Mouse (Mus musculus): ENCODE results near the gene Tbce. TPM values are rescaled to one million over a fixed set of nuclear protein-coding genes. Genes with fewer than 3 reads are reported as not detected.
"Not testable (repeated sequence)": the region's sequence is repeated elsewhere in the genome, so short reads cannot be mapped to it uniquely, and the experiment has no call there.

The Tbce gene
- total RNA-seq, 2 experiments from 2014 or later = 29.4 to 31.1 TPM

DNA sequence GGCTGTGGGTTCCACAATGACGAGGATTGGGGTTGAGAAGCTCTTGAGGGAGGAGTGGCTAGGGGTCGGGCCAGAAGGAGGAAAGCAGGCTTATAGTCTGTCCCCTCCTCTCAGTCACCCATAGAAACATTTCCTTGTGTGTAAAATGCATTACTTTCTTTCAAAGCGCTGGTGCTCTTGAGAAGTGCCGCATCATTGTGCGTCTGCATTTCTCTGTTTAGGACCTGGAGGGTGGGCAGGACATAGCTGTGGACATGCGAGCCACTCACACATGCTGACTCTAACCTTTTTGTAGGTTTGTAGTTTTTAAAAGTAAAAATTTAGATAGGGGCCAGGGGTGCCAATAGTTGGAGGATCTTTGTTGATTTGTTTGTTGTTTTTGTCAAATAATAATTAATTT lies 55.9 kb downstream of the Tbce start:
- DNase-seq (ENCODE audit: low spot score in 2 of 2) = no peak

DNA sequence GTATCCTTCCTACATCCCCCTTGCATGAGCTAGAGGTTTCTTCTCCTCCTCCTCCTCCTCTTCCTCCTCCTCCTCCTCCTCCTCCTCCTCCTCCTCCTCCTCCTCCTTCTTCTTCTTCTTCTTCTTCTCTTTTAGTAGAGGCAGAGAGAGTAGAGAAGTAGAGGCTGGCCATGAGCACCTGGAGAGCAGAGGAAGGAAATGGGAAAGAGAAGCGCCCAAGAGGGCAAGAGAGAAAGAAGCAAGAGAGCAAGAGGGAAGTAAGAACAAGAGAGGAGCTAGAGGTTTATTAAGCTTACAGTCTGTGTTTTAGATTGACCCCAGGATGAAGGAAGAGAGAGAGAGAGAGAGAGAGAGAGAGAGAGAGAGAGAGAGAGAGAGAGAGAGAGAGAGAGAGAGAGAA lies 57.6 kb downstream of the Tbce start:
- not testable (repeated sequence) for DNase-seq (ENCODE audit: low spot score in 2 of 2)

DNA sequence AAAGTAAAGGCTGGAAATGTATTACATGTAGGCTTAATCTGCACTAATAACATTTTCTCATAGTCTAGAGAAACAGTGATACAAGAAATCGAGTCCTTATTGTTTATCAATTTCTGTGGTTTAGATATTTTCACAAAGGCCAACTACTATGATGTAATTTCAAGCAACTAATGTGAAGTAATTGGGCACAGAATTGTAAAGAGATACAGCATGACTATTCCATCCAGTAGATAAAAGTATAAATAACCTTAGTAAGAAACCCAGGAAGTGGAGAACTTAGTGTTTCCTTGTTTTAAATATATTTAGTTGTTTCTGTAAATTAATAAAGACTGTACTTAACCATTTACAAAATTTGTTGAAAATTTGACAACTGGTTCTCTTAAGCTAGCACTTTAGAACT lies 69.6 kb downstream of the Tbce start:
- DNase-seq (ENCODE audit: low spot score in 2 of 2) = no peak

DNA sequence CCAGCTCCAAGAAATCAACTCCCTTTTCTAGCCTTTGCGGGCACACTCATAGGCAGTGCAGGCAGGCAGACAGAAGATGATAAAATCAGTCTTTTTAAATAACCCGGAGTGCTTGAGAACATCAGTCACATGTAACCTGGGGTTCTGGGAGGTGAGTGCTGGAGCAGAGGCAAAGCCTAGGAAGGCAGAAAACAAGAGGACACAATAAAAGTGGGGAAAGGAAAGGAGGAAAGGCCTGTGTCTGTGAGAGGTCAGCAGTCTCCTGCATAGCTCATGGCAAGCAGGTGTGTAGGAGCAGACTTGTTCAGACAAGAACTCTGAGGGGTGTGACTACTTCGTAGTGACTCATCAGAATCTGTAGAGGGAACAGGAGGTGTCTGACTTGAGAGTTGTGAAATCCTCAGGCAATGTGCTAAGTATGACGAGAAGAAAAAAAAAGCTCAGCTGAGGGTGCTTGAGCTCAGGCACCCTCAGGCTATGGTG lies 70.8 kb downstream of the Tbce start:
- no peak for DNase-seq (ENCODE audit: low spot score in 2 of 2)

DNA sequence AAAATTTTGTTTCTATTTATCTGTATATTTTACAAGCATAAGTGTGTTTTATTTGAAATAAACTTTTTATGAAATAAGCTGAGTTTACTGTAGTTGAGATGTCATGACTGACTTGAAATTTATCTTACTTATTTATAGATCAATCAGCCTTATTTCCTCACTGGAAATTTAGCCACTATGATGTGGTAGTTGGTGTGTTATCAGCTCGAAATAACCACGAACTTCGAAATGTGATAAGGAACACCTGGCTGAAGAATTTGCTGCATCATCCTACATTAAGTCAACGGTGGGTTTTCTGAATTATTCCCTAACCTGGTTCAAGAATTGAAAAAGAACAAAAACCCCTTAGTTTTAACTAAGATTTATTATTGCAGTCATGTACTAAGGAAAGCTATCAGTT lies 73.3 kb downstream of the Tbce start:
- no peak for DNase-seq (ENCODE audit: low spot score in 2 of 2)

DNA sequence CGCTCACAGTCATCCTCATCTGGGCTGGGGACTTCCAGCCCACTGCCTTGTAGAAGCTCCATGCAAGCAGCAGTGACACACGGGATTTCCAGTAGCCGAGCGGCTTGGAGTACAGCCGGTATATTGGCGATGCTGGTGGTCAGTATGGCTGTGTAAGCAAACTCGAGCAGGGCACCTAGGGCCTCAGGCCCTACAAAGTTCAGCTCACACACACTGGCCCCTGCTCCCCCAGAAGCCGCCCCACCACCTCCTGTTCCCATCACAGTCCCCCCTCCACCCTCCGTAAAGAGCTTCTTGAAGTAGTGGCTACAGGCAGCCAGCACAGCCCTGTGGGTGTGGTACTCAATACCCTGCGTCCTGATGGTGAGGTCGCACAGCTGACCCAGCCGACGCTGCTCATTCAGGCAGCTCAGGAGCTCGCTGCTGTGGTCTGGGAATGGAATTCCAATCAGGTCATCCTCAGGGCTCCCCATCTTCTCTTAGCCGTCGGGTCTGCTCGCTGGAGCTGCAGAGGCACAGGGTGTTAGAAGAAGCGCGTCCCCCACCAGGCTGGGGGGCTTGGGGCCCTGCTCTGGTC lies 74.0 kb downstream of the Tbce start:
- DNase-seq (ENCODE audit: low spot score in 2 of 2) = no peak

DNA sequence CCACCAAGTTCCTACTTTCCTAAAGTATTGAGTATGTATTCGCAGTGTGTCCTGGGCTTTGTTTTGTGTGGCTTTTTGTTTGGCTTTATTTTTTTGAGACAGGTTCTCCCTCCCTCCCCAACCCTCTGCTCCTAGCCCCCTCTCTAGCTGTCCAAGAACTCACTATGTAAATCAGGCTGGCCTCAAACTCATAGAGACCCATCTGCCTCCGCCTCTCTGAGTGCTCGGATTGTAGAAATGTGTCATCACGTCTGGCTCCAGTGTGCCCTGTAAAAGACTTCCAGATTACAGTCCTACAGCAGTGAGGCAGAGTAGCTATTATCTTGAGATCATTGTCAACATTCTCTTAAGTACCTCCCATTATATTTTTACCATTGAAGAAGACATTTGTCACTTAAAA lies 78.4 kb downstream of the Tbce start:
- DNase-seq (ENCODE audit: low spot score in 2 of 2) = no peak

DNA sequence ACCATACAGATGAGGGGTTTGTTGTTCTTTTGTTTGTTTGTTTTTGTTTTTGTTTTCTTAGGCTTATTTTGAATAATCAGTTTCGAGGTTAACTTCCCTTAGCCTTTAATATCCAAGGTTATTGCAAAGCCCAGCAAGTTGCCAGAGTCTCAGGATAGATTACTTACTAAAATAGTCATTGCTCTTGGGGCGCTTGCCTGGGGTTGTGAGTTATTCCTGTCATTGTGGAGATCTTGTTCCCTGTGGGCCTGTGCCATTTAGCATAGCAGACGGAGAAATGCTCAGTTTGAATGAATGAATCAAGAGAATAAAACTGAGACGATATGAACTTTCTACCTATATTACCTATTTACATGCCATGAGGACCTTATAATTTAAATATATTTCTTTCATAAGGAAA lies 79.2 kb downstream of the Tbce start:
- DNase-seq (ENCODE audit: low spot score in 2 of 2) = no peak

DNA sequence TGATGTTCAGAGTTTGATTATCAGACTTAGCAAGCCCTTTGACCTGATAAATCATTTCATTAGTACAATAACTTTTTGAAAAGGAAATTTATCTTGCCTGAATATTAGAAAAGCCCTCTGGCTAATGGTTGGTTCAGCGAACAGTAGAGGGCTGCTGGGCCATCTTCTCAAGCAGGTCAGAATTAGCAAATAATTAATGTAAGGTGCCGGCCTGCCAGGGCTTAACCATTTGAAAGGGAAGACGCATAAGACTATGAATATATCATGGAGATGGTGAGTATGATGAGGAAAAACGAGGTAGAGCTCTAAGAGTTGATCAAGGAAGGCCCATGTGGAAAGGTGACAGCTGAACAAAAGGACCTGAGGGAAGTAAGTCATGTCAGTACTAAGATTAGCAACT lies 82.8 kb downstream of the Tbce start:
- DNase-seq (ENCODE audit: low spot score in 2 of 2) = no peak

DNA sequence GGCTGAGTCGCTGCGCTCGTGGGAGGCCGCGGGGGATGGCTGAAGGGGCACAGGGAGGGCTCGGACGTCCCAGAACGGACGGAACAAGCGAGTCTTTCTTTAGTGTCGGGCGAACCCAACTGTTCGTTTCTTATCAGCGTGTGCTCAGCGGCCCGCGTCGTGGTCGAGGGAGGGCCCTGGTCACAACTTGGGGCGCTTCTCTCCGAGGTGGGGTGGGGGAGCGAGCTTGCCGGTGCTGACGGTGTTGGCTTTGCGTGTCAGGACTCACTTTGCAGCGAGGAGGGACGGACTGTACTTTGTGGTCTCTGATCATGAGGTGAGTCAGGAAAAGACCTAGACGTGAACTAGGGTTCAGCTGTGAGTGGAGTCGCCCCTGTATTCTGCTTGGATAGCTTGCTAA lies 84.5 kb downstream of the Tbce start:
- DNase-seq (ENCODE audit: low spot score in 2 of 2) = peak in 1 of 2 experiments; percentile 50

DNA sequence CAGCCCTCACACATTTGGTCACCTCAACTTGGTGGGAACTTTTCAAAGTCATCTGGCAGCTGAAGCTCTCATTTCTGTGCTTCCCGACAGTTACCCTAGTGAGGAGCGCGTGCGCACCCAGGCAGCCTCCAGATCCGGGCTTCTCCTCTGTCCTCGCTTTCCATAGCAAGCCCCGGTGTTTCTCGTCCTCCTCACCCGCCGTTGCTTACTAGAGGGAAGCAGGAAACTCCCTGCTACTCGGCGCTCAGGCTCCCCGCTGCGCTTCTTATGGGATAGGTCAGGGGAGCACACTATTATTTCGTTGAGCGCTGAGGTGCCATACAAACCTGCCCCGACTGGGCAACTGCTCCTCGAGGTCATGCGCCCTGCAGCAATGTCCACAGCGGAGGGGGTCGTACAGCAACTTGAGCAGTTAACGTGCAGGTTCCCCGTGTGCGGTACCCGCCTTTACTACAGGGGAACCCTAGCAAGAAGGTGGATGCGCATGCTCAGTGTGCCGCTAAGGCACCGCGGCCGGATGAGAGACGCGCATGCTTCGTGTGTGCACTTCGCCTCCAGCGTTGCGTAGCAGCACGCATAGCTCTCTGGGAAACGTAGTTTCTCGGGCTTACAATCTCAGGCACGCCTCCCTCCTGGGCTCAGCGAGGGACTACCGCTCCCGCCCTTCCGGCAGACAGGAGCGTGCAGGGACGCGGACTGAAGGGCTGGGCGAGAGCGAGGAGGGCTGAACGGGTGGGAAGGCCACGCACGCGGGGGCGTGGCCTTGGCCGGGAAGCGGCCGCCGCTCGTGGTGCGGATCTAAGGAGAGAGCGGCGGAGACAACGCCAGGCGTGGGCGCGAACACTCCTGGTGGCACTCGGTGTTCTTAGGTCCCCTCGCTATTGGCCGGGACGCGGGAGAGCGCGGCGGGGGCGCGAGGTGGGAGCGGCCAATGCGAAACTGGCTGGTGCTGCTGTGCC lies 85.3 kb downstream of the Tbce start, which contains the start of gene B3galnt2:
Gene B3galnt2 (plus strand): TSS at position 596 of the 959 bp plus-strand sequence.
- peak; percentile 79 to 93 for DNase-seq (ENCODE audit: low spot score in 2 of 2)

Other genes with a start within 250 kb of the Tbce start
- 10 to 100 TPM; 29.3 to 33.4 TPM for gene B3galnt2, start 85.2 kb downstream of the Tbce start, total RNA-seq (2021)
- 10 to 100 TPM; 25.9 to 29.2 TPM for gene Arid4b, start 23.6 kb upstream of the Tbce start, total RNA-seq (2021)
- gene Ggps1, start 23.9 kb upstream of the Tbce start, total RNA-seq (2021) = 10 to 100 TPM; 24.1 to 29.7 TPM

Measured in gastrocnemius, postnatal 4 days (tissue).